Mouse (Mus musculus) hindbrain, postnatal 0 days (tissue): ENCODE measurements around the gene Ltbp3. TPM values are rescaled to one million over a fixed set of nuclear protein-coding genes. Genes with fewer than 3 reads are reported as not detected.

ENCODE experiments used
- ATAC-seq: fragments of 200-750 bp; cut with Nextera tagmentation; 2 replicates; pipeline ENCODE4 v1.8.0; 2017; ENCODE audit warnings: mild to moderate bottlenecking, moderate TSS enrichment, moderate library complexity
- DNase-seq: peaks from one replicate; pipeline ENCODE4 v3.0.0-alpha.2; 2015; ENCODE audit warnings: low spot score
- H3K27ac ChIP-seq: fragments of 300-500 bp; sonication (generic); 2 replicates; pipeline ENCODE4 v1.5.1; 2014; ENCODE audit warnings: mild to moderate bottlenecking
- H3K27me3 ChIP-seq: fragments of 300-500 bp; sonication (generic); 2 replicates; pipeline ENCODE4 v1.6.1; 2014; ENCODE audit warnings: low read length, mixed read lengths; ENCODE audit not compliant: insufficient read depth
- H3K36me3 ChIP-seq: fragments of 300-500 bp; sonication (generic); 2 replicates; pipeline ENCODE4 v1.6.1; 2014; ENCODE audit warnings: low read length, mixed read lengths; ENCODE audit not compliant: insufficient read depth
- H3K4me1 ChIP-seq: fragments of 300-500 bp; sonication (generic); 2 replicates; pipeline ENCODE4 v1.6.1; 2014; ENCODE audit warnings: antibody characterized with exemption, low read length, mixed read lengths; ENCODE audit not compliant: insufficient read depth
- H3K4me2 ChIP-seq: fragments of 300-500 bp; sonication (generic); 2 replicates; pipeline ENCODE4 v1.6.1; 2014; ENCODE audit warnings: low read depth, mild to moderate bottlenecking, low read length, moderate library complexity, mixed read lengths
- H3K4me3 ChIP-seq: fragments of 300-500 bp; sonication (generic); 2 replicates; pipeline ENCODE4 v1.5.1; 2014; ENCODE audit warnings: low read length
- H3K9ac ChIP-seq: fragments of 300-500 bp; sonication (generic); replicated peaks from 2 replicates; pipeline ENCODE4 v1.6.1; 2014; ENCODE audit warnings: mild to moderate bottlenecking, low read length, moderate library complexity, mixed read lengths
- H3K9me3 ChIP-seq: fragments of 300-500 bp; sonication (generic); 2 replicates; pipeline ENCODE4 v1.6.1; 2016; ENCODE audit warnings: low read length, mixed read lengths
- CTCF ChIP-seq: IDR thresholded peaks from 2 replicates; pipeline ENCODE4 v1.5.1; 2016; ENCODE audit warnings: antibody characterized with exemption, control low read depth, low read depth
- WGBS: fragments of 180-500 bp; shearing (Covaris S2); extraction: QIAGEN DNeasy Blood & Tissue Kit; methylation state at CpG from one replicate; pipeline ENCODE4 v1.1.7; 2014; 5-methylcytosine and 5-hydroxymethylcytosine counted together
- polyA plus RNA-seq: library from polyadenylated mRNA; unstranded; fragments of >200 nt; fragmentation: Nextera tagmentation; extraction: Ambion mirVana; gene quantifications from 2 replicates; pipeline ENCODE4 v1.2.1, GENCODE M21; 2015
- total RNA-seq: library from RNA; depleted of rRNA; stranded (reverse); fragments of >200 nt; gene quantifications from 2 replicates; pipeline ENCODE4 v1.2.3, GENCODE M21; 2014

The Ltbp3 gene
- total and polyA plus RNA-seq, 2 experiments from 2014 or later: 14.0 to 50.2 TPM

GRCm38 (mm10) chr19:5704163-5704800, 36.4 kb upstream of the Ltbp3 start, which contains the start of gene Kcnk7:
TSS of gene Kcnk7 (plus strand) at chr19:5704367.
- TF ChIP-seq CTCF: no peak
- H3K9ac ChIP-seq: no peak within 1 kb of the TSS
- H3K27me3 ChIP-seq: no peaks in the 10 kb centered on the region
- WGBS: 78% methylated on average over 17 of the region's 17 CpGs
- DNase-seq (no peak), ATAC-seq (no peak)
- H3K4me2 ChIP-seq: no peak within 1 kb of the TSS
- H3K4me3 ChIP-seq: no peak within 1 kb of the TSS
- H3K4me1 ChIP-seq: no peaks in the 10 kb centered on the region
- peaks cover 43% of the 10 kb centered on the region for H3K36me3 ChIP-seq
- H3K9me3 ChIP-seq: no peaks in the 10 kb centered on the region
- H3K27ac ChIP-seq: no peak within 1 kb of the TSS

GRCm38 (mm10) chr19:5704801-5705571, 35.7 kb upstream of the Ltbp3 start:
- TF ChIP-seq CTCF: no peak
- H3K4me3 ChIP-seq: no peak overlapping the region
- H3K27me3 ChIP-seq: no peaks in the 10 kb centered on the region
- no peak overlapping the region for H3K9ac ChIP-seq
- no peak for DNase-seq
- peaks cover 41% of the 10 kb centered on the region for H3K36me3 ChIP-seq
- 42% methylated on average over 10 of the region's 10 CpGs for WGBS
- ATAC-seq: peak; percentile 36; the same call in 1 of the 2 replicates
- no peaks in the 10 kb centered on the region for H3K9me3 ChIP-seq
- no peak overlapping the region for H3K4me2 ChIP-seq
- H3K4me1 ChIP-seq: no peaks in the 10 kb centered on the region
- no peak overlapping the region for H3K27ac ChIP-seq

GRCm38 (mm10) chr19:5710068-5710467, 30.6 kb upstream of the Ltbp3 start:
- ATAC-seq: no peak
- H3K27me3 ChIP-seq: no peaks in the 10 kb centered on the region
- TF ChIP-seq CTCF: no peak
- H3K4me3 ChIP-seq: no peak overlapping the region
- no peak overlapping the region for H3K4me2 ChIP-seq
- H3K36me3 ChIP-seq: peaks cover 17% of the 10 kb centered on the region
- H3K9me3 ChIP-seq: no peaks in the 10 kb centered on the region
- no peaks in the 10 kb centered on the region for H3K4me1 ChIP-seq
- 80% methylated on average over 6 of the region's 6 CpGs for WGBS
- H3K9ac ChIP-seq: no peak overlapping the region
- no peak overlapping the region for H3K27ac ChIP-seq
- peak; percentile 38 for DNase-seq

- ATAC-seq (no peak), DNase-seq (no peak)
- no peak overlapping the region for H3K9ac ChIP-seq
- WGBS: 81% methylated on average over 8 of the region's 8 CpGs
- H3K4me1 ChIP-seq: no peaks in the 10 kb centered on the region; the same call in 1 of the 2 replicates
- no peak overlapping the region for H3K27ac ChIP-seq
- peaks cover 17% of the 10 kb centered on the region for H3K36me3 ChIP-seq
- H3K9me3 ChIP-seq: no peaks in the 10 kb centered on the region
- no peak overlapping the region for H3K4me2 ChIP-seq
- TF ChIP-seq CTCF: no peak
- H3K27me3 ChIP-seq: no peaks in the 10 kb centered on the region
- H3K4me3 ChIP-seq: no peak overlapping the region
Observed at GRCm38 (mm10) chr19:5710581-5710980, 30.1 kb upstream of the Ltbp3 start.

- no peak overlapping the region for H3K27ac ChIP-seq
- no peak overlapping the region for H3K4me3 ChIP-seq
- H3K9ac ChIP-seq: no peak overlapping the region
- H3K36me3 ChIP-seq: peaks cover 17% of the 10 kb centered on the region
- H3K9me3 ChIP-seq: no peaks in the 10 kb centered on the region
- WGBS: 2% methylated on average over 3 of the region's 3 CpGs
- DNase-seq (peak; percentile 82), ATAC-seq (no peak)
- H3K4me2 ChIP-seq: no peak overlapping the region
- H3K27me3 ChIP-seq: no peaks in the 10 kb centered on the region
- H3K4me1 ChIP-seq: no peaks in the 10 kb centered on the region; the same call in 1 of the 2 replicates
- peak; percentile 82 for TF ChIP-seq CTCF
Observed at GRCm38 (mm10) chr19:5711218-5711617, 29.5 kb upstream of the Ltbp3 start.

GRCm38 (mm10) chr19:5711907-5712460, 28.7 kb upstream of the Ltbp3 start:
- DNase-seq (no peak), ATAC-seq (no peak)
- Histone ChIP-seq H3K4me2 (no peak overlapping the region), H3K27ac (no peak overlapping the region), H3K9ac (no peak overlapping the region), H3K27me3 (no peaks in the 10 kb centered on the region), H3K36me3 (peaks cover 17% of the 10 kb centered on the region), H3K4me1 (peaks cover 8% of the 10 kb centered on the region), H3K9me3 (no peaks in the 10 kb centered on the region), H3K4me3 (no peak overlapping the region)
- WGBS: 93% methylated on average over 14 of the region's 14 CpGs
- TF ChIP-seq CTCF: no peak

- no peaks in the 10 kb centered on the region for H3K9me3 ChIP-seq
- no peak for DNase-seq
- WGBS: 79% methylated on average over 5 of the region's 5 CpGs
- peak overlapping the region; percentile 53 for H3K4me2 ChIP-seq
- H3K4me1 ChIP-seq: peaks cover 10% of the 10 kb centered on the region
- ATAC-seq: no peak
- peaks cover 9% of the 10 kb centered on the region for H3K36me3 ChIP-seq
- H3K4me3 ChIP-seq: peak overlapping the region; percentile 18
- no peaks in the 10 kb centered on the region for H3K27me3 ChIP-seq
- TF ChIP-seq CTCF: no peak
- no peak overlapping the region for H3K27ac ChIP-seq
- 0 out of 2 replicates have a peak overlapping the region, but pooled peaks have one; percentile 17 for H3K9ac ChIP-seq
Observed at GRCm38 (mm10) chr19:5713255-5713654, 27.4 kb upstream of the Ltbp3 start.
